In genomic region chr4:154877864-154878548, GRCm38 (mm10) we compare ENCODE assay signal across 8 mouse cellular contexts. TPM values are rescaled to one million over a fixed set of nuclear protein-coding genes. Genes with fewer than 3 reads are reported as not detected.
DNase-seq lines count a peak whose midpoint lies in the region; ATAC-seq and TF ChIP-seq lines count a peak whose summit lies in the region.

No protein-coding gene starts in this region.

- H3K9me3 ChIP-seq in MEL (replicated peaks; ENCODE audit: insufficient read depth, low read length), result no peaks in the 10 kb centered on the region
- no peaks in the 10 kb centered on the region for H3K9me3 ChIP-seq in forebrain, postnatal 0 days (ENCODE audit: low read length)
- no peaks in the 10 kb centered on the region for H3K9me3 ChIP-seq in lung, embryonic 16.5 days (ENCODE audit: control insufficient read depth, low read length)

- H3K9ac ChIP-seq in MEL (ENCODE audit: control insufficient read depth, low read depth, low read length, poor library complexity, severe bottlenecking), result 0 out of 2 replicates have a peak overlapping the region, but pooled peaks have one; percentile 33
- H3K9ac ChIP-seq in forebrain, postnatal 0 days, result peak overlapping the region; percentile 43
- peak overlapping the region; percentile 61 for H3K9ac ChIP-seq in lung, embryonic 16.5 days (ENCODE audit: low read length)

- TF ChIP-seq RAD21 in MEL (IDR thresholded peaks at IDR 0.05; ENCODE audit: low read depth, low read length), result peak; percentile 69

- no peak for TF ChIP-seq EP300 in MEL (IDR thresholded peaks at IDR 0.05; ENCODE audit: low read depth in 1 of 2, low read length in 2 of 2)

- WGBS in cerebellum, adult 2 months, result 9% methylated on average over 18 of the region's 18 CpGs
- 12% methylated on average over 18 of the region's 18 CpGs for WGBS in forebrain, postnatal 0 days
- 6% methylated on average over 18 of the region's 18 CpGs for WGBS in lung, embryonic 16.5 days

- peak; percentile 94 for DNase-seq in MEL (ENCODE audit: low read depth, low spot score)
- DNase-seq in cerebellum, adult 2 months, result peak; percentile 90 to 94
- peak; percentile 96 for DNase-seq in forebrain, postnatal 0 days
- DNase-seq in heart, postnatal 4 days, result peak; percentile 97
- DNase-seq in layer of hippocampus, adult 8-10 months (ENCODE audit: low spot score in 2 of 2), result peak; percentile 85 to 90
- DNase-seq in ovary, postnatal 10 days (ENCODE audit: low spot score), result peak; percentile 74
- DNase-seq in thymus, postnatal 10 days (ENCODE audit: low spot score in 2 of 2), result peak; percentile 78 to 96

- H3K27ac ChIP-seq in MEL (ENCODE audit: control insufficient read depth, low read depth, low read length), result no peak overlapping the region
- peak overlapping the region; percentile 49 for H3K27ac ChIP-seq in cerebellum, adult 2 months (ENCODE audit: insufficient read depth, low read length)
- peak overlapping the region; percentile 69 for H3K27ac ChIP-seq in forebrain, postnatal 0 days (ENCODE audit: low read depth, low read length)
- peak overlapping the region; percentile 75 for H3K27ac ChIP-seq in lung, embryonic 16.5 days (ENCODE audit: low read length)

- ATAC-seq in forebrain, postnatal 0 days, result peak; percentile 99
- ATAC-seq in lung, embryonic 16.5 days (ENCODE audit: low read depth), result peak; percentile 98

- TF ChIP-seq POLR2A in MEL (IDR thresholded peaks at IDR 0.05; ENCODE audit: control insufficient read depth in 1 of 2, insufficient read depth in 1 of 2, low read depth in 1 of 2, low read length in 2 of 2, poor library complexity in 1 of 2), result peak in 1 of 2 experiments; percentile 51; a peak in 1 of 4 replicates
- peak; percentile 67; the same call in 1 of the 2 replicates for TF ChIP-seq POLR2A in cerebellum, adult 2 months (IDR thresholded peaks at IDR 0.05; ENCODE audit: borderline replicate concordance, insufficient read depth, low read length)

- H3K4me2 ChIP-seq in forebrain, postnatal 0 days (ENCODE audit: low read depth), result peak overlapping the region; percentile 52
- H3K4me2 ChIP-seq in lung, embryonic 16.5 days (ENCODE audit: low read depth, low read length), result peak overlapping the region; percentile 56

- H3K4me1 ChIP-seq in MEL (ENCODE audit: control insufficient read depth in 1 of 2, insufficient read depth in 2 of 2, low read length in 2 of 2), result peaks cover 0 to 9% of the 10 kb centered on the region in 2 experiments; a peak in 3 of 4 replicates
- H3K4me1 ChIP-seq in cerebellum, adult 2 months (ENCODE audit: control insufficient read depth, insufficient read depth, low read length), result peaks cover 5% of the 10 kb centered on the region
- H3K4me1 ChIP-seq in forebrain, postnatal 0 days (ENCODE audit: insufficient read depth), result no peaks in the 10 kb centered on the region
- H3K4me1 ChIP-seq in lung, embryonic 16.5 days (replicated peaks; ENCODE audit: control insufficient read depth, insufficient read depth, low read length), result no peaks in the 10 kb centered on the region

- H3K27me3 ChIP-seq in MEL (ENCODE audit: control insufficient read depth in 1 of 2, insufficient read depth in 2 of 2, low read length in 2 of 2), result no peaks in the 10 kb centered on the region; a peak in 1 of 4 replicates
- H3K27me3 ChIP-seq in cerebellum, adult 2 months (ENCODE audit: control insufficient read depth, insufficient read depth, low read length), result no peaks in the 10 kb centered on the region
- no peaks in the 10 kb centered on the region for H3K27me3 ChIP-seq in forebrain, postnatal 0 days (ENCODE audit: insufficient read depth, low read length)
- H3K27me3 ChIP-seq in lung, embryonic 16.5 days (ENCODE audit: control insufficient read depth, insufficient read depth, low read depth, low read length), result no peaks in the 10 kb centered on the region

- TF ChIP-seq CTCF in MEL (IDR thresholded peaks at IDR 0.05 in 2 of 3, conservative IDR thresholded peaks at IDR 0.05 in 1 of 3; ENCODE audit: control insufficient read depth in 1 of 3, insufficient read depth in 1 of 3, low read depth in 2 of 3, low read length in 3 of 3, poor library complexity in 1 of 3, severe bottlenecking in 1 of 3), result peak; percentile 34 to 66 (median 65)
- TF ChIP-seq CTCF in cerebellum, adult 2 months (IDR thresholded peaks at IDR 0.05; ENCODE audit: borderline replicate concordance, insufficient read depth, low read depth, low read length), result peak; percentile 97
- TF ChIP-seq CTCF in forebrain, postnatal 0 days (IDR thresholded peaks at IDR 0.05; ENCODE audit: low read depth), result peak; percentile 93

- H3K4me3 ChIP-seq in MEL (ENCODE audit: control insufficient read depth in 1 of 2, insufficient read depth in 1 of 2, low read depth in 2 of 2, low read length in 2 of 2), result peak overlapping the region in 1 of 2 experiments; percentile 34; a peak in 1 of 4 replicates
- H3K4me3 ChIP-seq in cerebellum, adult 2 months (replicated peaks; ENCODE audit: insufficient read depth, low read depth, low read length), result peak overlapping the region; percentile 46
- peak overlapping the region; percentile 32 for H3K4me3 ChIP-seq in forebrain, postnatal 0 days (ENCODE audit: low read depth, low read length)
- peak overlapping the region; percentile 38 for H3K4me3 ChIP-seq in lung, embryonic 16.5 days (ENCODE audit: low read length)

- no peaks in the 10 kb centered on the region for H3K79me2 ChIP-seq in MEL (ENCODE audit: control insufficient read depth, insufficient read depth, low read length, poor library complexity)

- peaks cover 0 to 3% of the 10 kb centered on the region in 2 experiments; a peak in 1 of 4 replicates for H3K36me3 ChIP-seq in MEL (ENCODE audit: control insufficient read depth in 1 of 2, insufficient read depth in 2 of 2, low read length in 2 of 2)
- no peaks in the 10 kb centered on the region for H3K36me3 ChIP-seq in forebrain, postnatal 0 days (ENCODE audit: insufficient read depth)
- H3K36me3 ChIP-seq in lung, embryonic 16.5 days (ENCODE audit: control insufficient read depth, insufficient read depth, low read length), result no peaks in the 10 kb centered on the region

TF ChIP-seq in MEL, 35 proteins besides CTCF, POLR2A, EP300 and RAD21 (continues in another document):
- TF ChIP-seq ELF1 (IDR thresholded peaks at IDR 0.05; ENCODE audit: low read depth, low read length) (peak; percentile 71), NELFE (IDR thresholded peaks at IDR 0.05; ENCODE audit: low read depth, low read length) (peak; percentile 41), SIN3A (IDR thresholded peaks at IDR 0.05; ENCODE audit: low read length) (peak; percentile 48), ZC3H11A (IDR thresholded peaks at IDR 0.05; ENCODE audit: low read depth, low read length) (peak; percentile 70), ETS1 (IDR thresholded peaks at IDR 0.05; ENCODE audit: low read depth, low read length) (0 out of 2 replicates have a peak, but pooled peaks have one; percentile 24), JUND (IDR thresholded peaks at IDR 0.05; ENCODE audit: low read depth, low read length) (0 out of 2 replicates have a peak, but pooled peaks have one; percentile 31), MXI1 (IDR thresholded peaks at IDR 0.05; ENCODE audit: low read depth, low read length) (peak; percentile 67), POLR2AphosphoS2 (IDR thresholded peaks at IDR 0.05; ENCODE audit: low read length) (no peak), HCFC1 (IDR thresholded peaks at IDR 0.05; ENCODE audit: low read depth, low read length) (peak; percentile 72), SMC3 (IDR thresholded peaks at IDR 0.05; ENCODE audit: low read depth, low read length) (peak; percentile 67)

RNA-seq across cellular contexts. Expression of gene Mmel1, which starts 8.6 kb away (rescaled TPM):
- total RNA-seq in MEL (2012; rRNA removed), result 0.08 TPM in 1 of 2 replicates, not detected in the other
- polyA plus RNA-seq in MEL (2012; ENCODE audit: insufficient read depth in 1 of 2, insufficient read length in 2 of 2, low read depth in 1 of 2, low replicate concordance in 2 of 2, missing spikeins in 1 of 2), result under 1 TPM in 1 of 2 experiments, not detected in 1; 0.07 TPM
- polyA plus RNA-seq in cerebellum, adult 2 months (2012; rRNA removed), result 2.7 and 3.3 TPM in 2 replicates
- total RNA-seq in forebrain, postnatal 0 days (2014; rRNA removed), result 0.43 and 1.5 TPM in 2 replicates
- 0.39 and 0.74 TPM in 2 replicates for polyA plus RNA-seq in forebrain, postnatal 0 days (2015; fragmentation: Nextera tagmentation; extraction: Ambion mirVana)
- under 1 TPM; 0.21 to 0.72 TPM for total RNA-seq in heart, postnatal 4 days (2021)
- total RNA-seq in layer of hippocampus, adult 8-10 months (2022), result under 1 TPM; 0.25 to 0.73 (median 0.41) TPM
- 0.15 and 0.35 TPM in 2 replicates for polyA plus RNA-seq in lung, embryonic 16.5 days (2015; fragmentation: Nextera tagmentation; extraction: Ambion mirVana)

RNA-seq across cellular contexts. Expression of gene Fam213b, which starts 20.9 kb away (rescaled TPM):
- not detected in 2 replicates for total RNA-seq in MEL (2012; rRNA removed)
- polyA plus RNA-seq in MEL (2012; ENCODE audit: insufficient read depth in 1 of 2, insufficient read length in 2 of 2, low read depth in 1 of 2, low replicate concordance in 2 of 2, missing spikeins in 1 of 2), result not detected
- 171 and 180 TPM in 2 replicates for polyA plus RNA-seq in cerebellum, adult 2 months (2012; rRNA removed)
- total RNA-seq in forebrain, postnatal 0 days (2014; rRNA removed), result 30.8 and 41.2 TPM in 2 replicates
- polyA plus RNA-seq in forebrain, postnatal 0 days (2015; fragmentation: Nextera tagmentation; extraction: Ambion mirVana), result 59.7 and 62.1 TPM in 2 replicates
- total RNA-seq in heart, postnatal 4 days (2021), result 10 to 100 TPM; 37.8 to 39.7 TPM
- 10 to 100 TPM; 49.5 to 59.8 (median 57.0) TPM for total RNA-seq in layer of hippocampus, adult 8-10 months (2022)
- 31.4 and 34.6 TPM in 2 replicates for polyA plus RNA-seq in lung, embryonic 16.5 days (2015; fragmentation: Nextera tagmentation; extraction: Ambion mirVana)

RNA-seq across cellular contexts. Expression of gene Ttc34, which starts 40.7 kb away (rescaled TPM):
- not detected in 2 replicates for total RNA-seq in MEL (2012; rRNA removed)
- not detected for polyA plus RNA-seq in MEL (2012; ENCODE audit: insufficient read depth in 1 of 2, insufficient read length in 2 of 2, low read depth in 1 of 2, low replicate concordance in 2 of 2, missing spikeins in 1 of 2)
- 1.5 and 2.6 TPM in 2 replicates for polyA plus RNA-seq in cerebellum, adult 2 months (2012; rRNA removed)
- total RNA-seq in forebrain, postnatal 0 days (2014; rRNA removed), result 3.6 and 3.7 TPM in 2 replicates
- polyA plus RNA-seq in forebrain, postnatal 0 days (2015; fragmentation: Nextera tagmentation; extraction: Ambion mirVana), result 4.1 TPM in 2 replicates
- total RNA-seq in heart, postnatal 4 days (2021), result under 1 TPM; 0.26 to 0.41 TPM
- 1 to 10 TPM; 2.2 to 3.3 (median 2.8) TPM for total RNA-seq in layer of hippocampus, adult 8-10 months (2022)
- polyA plus RNA-seq in lung, embryonic 16.5 days (2015; fragmentation: Nextera tagmentation; extraction: Ambion mirVana), result 0.19 and 0.21 TPM in 2 replicates

RNA-seq across cellular contexts. Expression of gene Tnfrsf14, which starts 50.4 kb away (rescaled TPM):
- total RNA-seq in MEL (2012; rRNA removed), result 8.6 and 13.4 TPM in 2 replicates
- 1 to 10 TPM in 1 of 2 experiments, not detected in 1; 8.2 TPM for polyA plus RNA-seq in MEL (2012; ENCODE audit: insufficient read depth in 1 of 2, insufficient read length in 2 of 2, low read depth in 1 of 2, low replicate concordance in 2 of 2, missing spikeins in 1 of 2)
- 0.80 and 1.3 TPM in 2 replicates for polyA plus RNA-seq in cerebellum, adult 2 months (2012; rRNA removed)
- total RNA-seq in forebrain, postnatal 0 days (2014; rRNA removed), result 2.6 TPM in 1 of 2 replicates, not detected in the other
- polyA plus RNA-seq in forebrain, postnatal 0 days (2015; fragmentation: Nextera tagmentation; extraction: Ambion mirVana), result not detected in 2 replicates
- 1 to 10 TPM; 2.7 to 3.7 TPM for total RNA-seq in heart, postnatal 4 days (2021)
- total RNA-seq in layer of hippocampus, adult 8-10 months (2022), result 1 to 10 TPM; 1.6 to 5.2 (median 3.8) TPM
- 1.7 and 1.9 TPM in 2 replicates for polyA plus RNA-seq in lung, embryonic 16.5 days (2015; fragmentation: Nextera tagmentation; extraction: Ambion mirVana)

Comparison
In these comparisons a context has a peak if more than half of its experiments do, and no peak if none do; other contexts are left out.
1. RNA of gene Fam213b, which starts 20.9 kb away (total RNA-seq): 49.5 to 59.8 TPM in layer of hippocampus, adult 8-10 months, 37.8 to 39.7 TPM in heart, postnatal 4 days and 30.8 to 41.2 TPM in forebrain, postnatal 0 days; not detected in MEL; every median in the first group is over 10 times any median in the second.
2. Peak in every context shown above with its lines, with median percentiles within 50 percentile points of each other: DNase-seq, H3K9ac ChIP-seq and CTCF ChIP-seq.